Mouse (Mus musculus): ENCODE results near the gene Cenpn. TPM values are rescaled to one million over a fixed set of nuclear protein-coding genes. Genes with fewer than 3 reads are reported as not detected.
A peak's percentile ranks its signal among the peaks of the same experiment; 100 is the strongest.

Gene Cenpn
- total and polyA plus RNA-seq, 2 experiments from 2014 or later = 4.3 to 8.4 TPM

- Histone ChIP-seq H3K36me3 (ENCODE audit: insufficient read depth, low read length) (peaks cover 4% of the 10 kb centered on the region; the same call in 1 of the 2 replicates), H3K9ac (replicated peaks; ENCODE audit: low read length) (no peak overlapping the region), H3K4me1 (ENCODE audit: insufficient read depth, low read length) (no peaks in the 10 kb centered on the region), H3K9me3 (ENCODE audit: low read length) (no peaks in the 10 kb centered on the region), H3K27me3 (ENCODE audit: insufficient read depth, low read length) (no peaks in the 10 kb centered on the region), H3K4me3 (ENCODE audit: low read length) (no peak overlapping the region), H3K4me2 (ENCODE audit: low read depth, low read length) (no peak overlapping the region), H3K27ac (no peak overlapping the region)
- WGBS = 57% methylated on average over 4 of the region's 4 CpGs
- DNase-seq (ENCODE audit: low spot score) (peak; percentile 51), ATAC-seq (0 out of 2 replicates have a peak, but pooled peaks have one; percentile 45)
- no peak for TF ChIP-seq CTCF (IDR thresholded peaks at IDR 0.05; ENCODE audit: low read depth)
Measured at GRCm38 (mm10) chr8:116887813-116888212, 33.7 kb upstream of the Cenpn start.

GRCm38 (mm10) chr8:116891446-116891845 is 30.1 kb upstream of the Cenpn start:
- Histone ChIP-seq H3K9ac (replicated peaks; ENCODE audit: low read length) (no peak overlapping the region), H3K4me1 (ENCODE audit: insufficient read depth, low read length) (no peaks in the 10 kb centered on the region), H3K27me3 (ENCODE audit: insufficient read depth, low read length) (no peaks in the 10 kb centered on the region), H3K36me3 (ENCODE audit: insufficient read depth, low read length) (peaks cover 4% of the 10 kb centered on the region; the same call in 1 of the 2 replicates), H3K4me3 (ENCODE audit: low read length) (no peak overlapping the region), H3K27ac (no peak overlapping the region), H3K9me3 (ENCODE audit: low read length) (peaks cover 4% of the 10 kb centered on the region; the same call in 1 of the 2 replicates), H3K4me2 (ENCODE audit: low read depth, low read length) (no peak overlapping the region)
- no peak for TF ChIP-seq CTCF (IDR thresholded peaks at IDR 0.05; ENCODE audit: low read depth)
- no peak for ATAC-seq
- 89% methylated on average over 5 of the region's 5 CpGs for WGBS
- no peak for DNase-seq (ENCODE audit: low spot score)

GRCm38 (mm10) chr8:116892130-116892529 is 29.4 kb upstream of the Cenpn start:
- Histone ChIP-seq H3K36me3 (ENCODE audit: insufficient read depth, low read length) (peaks cover 4% of the 10 kb centered on the region; the same call in 1 of the 2 replicates), H3K4me2 (ENCODE audit: low read depth, low read length) (no peak overlapping the region), H3K4me1 (ENCODE audit: insufficient read depth, low read length) (no peaks in the 10 kb centered on the region), H3K27ac (no peak overlapping the region), H3K9me3 (ENCODE audit: low read length) (peaks cover 4% of the 10 kb centered on the region; the same call in 1 of the 2 replicates), H3K4me3 (ENCODE audit: low read length) (no peak overlapping the region), H3K27me3 (ENCODE audit: insufficient read depth, low read length) (no peaks in the 10 kb centered on the region), H3K9ac (replicated peaks; ENCODE audit: low read length) (no peak overlapping the region)
- DNase-seq (ENCODE audit: low spot score) = no peak
- TF ChIP-seq CTCF (IDR thresholded peaks at IDR 0.05; ENCODE audit: low read depth) = no peak
- WGBS = 91% methylated on average over 3 of the region's 3 CpGs
- ATAC-seq = no peak

- Histone ChIP-seq H3K36me3 (ENCODE audit: insufficient read depth, low read length) (peaks cover 4% of the 10 kb centered on the region; the same call in 1 of the 2 replicates), H3K4me2 (ENCODE audit: low read depth, low read length) (no peak overlapping the region), H3K4me1 (ENCODE audit: insufficient read depth, low read length) (no peaks in the 10 kb centered on the region), H3K9ac (replicated peaks; ENCODE audit: low read length) (no peak overlapping the region), H3K27me3 (ENCODE audit: insufficient read depth, low read length) (no peaks in the 10 kb centered on the region), H3K27ac (no peak overlapping the region), H3K4me3 (ENCODE audit: low read length) (no peak overlapping the region), H3K9me3 (ENCODE audit: low read length) (peaks cover 4% of the 10 kb centered on the region; the same call in 1 of the 2 replicates)
- no peak for DNase-seq (ENCODE audit: low spot score)
- no peak for ATAC-seq
- no peak for TF ChIP-seq CTCF (IDR thresholded peaks at IDR 0.05; ENCODE audit: low read depth)
- 81% methylated on average over 9 of the region's 9 CpGs for WGBS
Measured at GRCm38 (mm10) chr8:116892636-116893035, 28.9 kb upstream of the Cenpn start.

- DNase-seq (ENCODE audit: low spot score) (no peak), ATAC-seq (no peak)
- WGBS = 88% methylated on average over 11 of the region's 11 CpGs
- no peak for TF ChIP-seq CTCF (IDR thresholded peaks at IDR 0.05; ENCODE audit: low read depth)
- Histone ChIP-seq H3K27me3 (ENCODE audit: insufficient read depth, low read length) (no peaks in the 10 kb centered on the region), H3K9me3 (ENCODE audit: low read length) (peaks cover 4% of the 10 kb centered on the region; the same call in 1 of the 2 replicates), H3K36me3 (ENCODE audit: insufficient read depth, low read length) (peaks cover 4% of the 10 kb centered on the region; the same call in 1 of the 2 replicates), H3K4me2 (ENCODE audit: low read depth, low read length) (no peak overlapping the region), H3K27ac (no peak overlapping the region), H3K4me1 (ENCODE audit: insufficient read depth, low read length) (no peaks in the 10 kb centered on the region), H3K4me3 (ENCODE audit: low read length) (no peak overlapping the region), H3K9ac (replicated peaks; ENCODE audit: low read length) (no peak overlapping the region)
Measured at GRCm38 (mm10) chr8:116893938-116894337, 27.6 kb upstream of the Cenpn start.

- Histone ChIP-seq H3K27ac (no peak overlapping the region), H3K36me3 (ENCODE audit: insufficient read depth, low read length) (no peaks in the 10 kb centered on the region), H3K4me2 (ENCODE audit: low read depth, low read length) (no peak overlapping the region), H3K4me1 (ENCODE audit: insufficient read depth, low read length) (no peaks in the 10 kb centered on the region), H3K9me3 (ENCODE audit: low read length) (peaks cover 4% of the 10 kb centered on the region; the same call in 1 of the 2 replicates), H3K9ac (replicated peaks; ENCODE audit: low read length) (no peak overlapping the region), H3K4me3 (ENCODE audit: low read length) (no peak overlapping the region), H3K27me3 (ENCODE audit: insufficient read depth, low read length) (no peaks in the 10 kb centered on the region)
- TF ChIP-seq CTCF (IDR thresholded peaks at IDR 0.05; ENCODE audit: low read depth) = no peak
- 93% methylated on average over 6 of the region's 6 CpGs for WGBS
- no peak for DNase-seq (ENCODE audit: low spot score)
- no peak for ATAC-seq
Measured at GRCm38 (mm10) chr8:116895521-116895920, 26.0 kb upstream of the Cenpn start.

GRCm38 (mm10) chr8:116904736-116905135 is 16.8 kb upstream of the Cenpn start:
- Histone ChIP-seq H3K4me2 (ENCODE audit: low read depth, low read length) (no peak overlapping the region), H3K27ac (no peak overlapping the region), H3K4me1 (ENCODE audit: insufficient read depth, low read length) (no peaks in the 10 kb centered on the region), H3K36me3 (ENCODE audit: insufficient read depth, low read length) (no peaks in the 10 kb centered on the region; the same call in 1 of the 2 replicates), H3K4me3 (ENCODE audit: low read length) (no peak overlapping the region), H3K27me3 (ENCODE audit: insufficient read depth, low read length) (no peaks in the 10 kb centered on the region), H3K9me3 (ENCODE audit: low read length) (no peaks in the 10 kb centered on the region), H3K9ac (replicated peaks; ENCODE audit: low read length) (no peak overlapping the region)
- WGBS = 95% methylated on average over 4 of the region's 4 CpGs
- no peak for ATAC-seq
- no peak for DNase-seq (ENCODE audit: low spot score)
- TF ChIP-seq CTCF (IDR thresholded peaks at IDR 0.05; ENCODE audit: low read depth) = no peak
